14 mouse cellular contexts compared by ENCODE assay signal in the genomic region with DNA sequence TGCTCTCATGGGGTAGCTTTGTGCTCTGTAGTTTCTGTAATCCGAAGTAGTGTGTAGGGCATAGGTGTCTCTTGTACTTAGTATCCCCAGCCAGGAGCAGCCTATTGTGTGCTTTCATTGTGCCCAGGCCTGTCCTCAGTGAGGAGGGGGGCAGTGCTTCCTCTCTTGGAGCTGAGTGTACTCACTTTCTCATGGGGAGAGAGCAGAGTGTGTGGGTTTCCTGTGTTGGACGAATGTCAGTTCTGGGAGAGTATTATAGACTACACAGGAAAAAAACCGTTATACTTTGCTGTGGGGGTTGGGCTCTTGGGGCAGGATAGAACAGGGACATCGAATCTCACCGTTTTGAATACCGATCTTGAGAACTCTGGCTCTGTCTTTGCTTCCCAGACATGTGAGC. TPM values are rescaled to one million over a fixed set of nuclear protein-coding genes. Genes with fewer than 3 reads are reported as not detected.
DNase-seq lines count a peak whose midpoint lies in the region; ATAC-seq lines count a peak whose summit lies in the region.
"Had no signal": no experiment of that assay in that cellular context is flagged by ENCODE, and none has a peak within 500 bp of the region (broad histone marks: within the 10 kb centered on the region; RNA-seq: fewer than 3 reads in every experiment).

No protein-coding gene starts in this region.

- WGBS in kidney, embryonic 15.5 days = 55% methylated on average over 6 of the region's 6 CpGs
- WGBS in liver, embryonic 13.5 days (ENCODE audit: insufficient replicate concordance) = 14% methylated on average over 6 of the region's 6 CpGs
- 69% methylated on average over 6 of the region's 6 CpGs for WGBS in midbrain, embryonic 16.5 days

- no peak overlapping the region for H3K4me2 ChIP-seq in kidney, embryonic 15.5 days
- H3K4me2 ChIP-seq in liver, embryonic 13.5 days = no peak overlapping the region
- H3K4me2 ChIP-seq in midbrain, embryonic 16.5 days (ENCODE audit: low read length) = no peak overlapping the region
- H3K4me2 ChIP-seq: embryonic facial prominence, embryonic 15.5 days; intestine, embryonic 15.5 days had no signal

- H3K27me3 ChIP-seq in kidney, embryonic 15.5 days = no peaks in the 10 kb centered on the region
- H3K27me3 ChIP-seq in liver, embryonic 13.5 days = no peaks in the 10 kb centered on the region
- no peaks in the 10 kb centered on the region for H3K27me3 ChIP-seq in midbrain, embryonic 16.5 days (ENCODE audit: control insufficient read depth, insufficient read depth, low read depth, low read length)
- H3K27me3 ChIP-seq: embryonic facial prominence, embryonic 15.5 days; intestine, embryonic 15.5 days; Patski had no signal

- H3K9ac ChIP-seq in kidney, embryonic 15.5 days = no peak overlapping the region
- H3K9ac ChIP-seq in liver, embryonic 13.5 days = peak overlapping the region; percentile 23; the same call in 1 of the 2 replicates
- H3K9ac ChIP-seq in midbrain, embryonic 16.5 days (ENCODE audit: low read depth, low read length) = no peak overlapping the region
- H3K9ac ChIP-seq: embryonic facial prominence, embryonic 15.5 days; intestine, embryonic 15.5 days had no signal

- no peak overlapping the region for H3K4me3 ChIP-seq in kidney, embryonic 15.5 days (replicated peaks)
- no peak overlapping the region for H3K4me3 ChIP-seq in liver, embryonic 13.5 days (replicated peaks)
- H3K4me3 ChIP-seq in midbrain, embryonic 16.5 days (ENCODE audit: low read depth, low read length) = no peak overlapping the region
- H3K4me3 ChIP-seq: embryonic facial prominence, embryonic 15.5 days; intestine, embryonic 15.5 days; layer of hippocampus, adult 2 months had no signal

- H3K27ac ChIP-seq in kidney, embryonic 15.5 days = 0 out of 2 replicates have a peak overlapping the region, but pooled peaks have one; percentile 54
- H3K27ac ChIP-seq in liver, embryonic 13.5 days = peak overlapping the region; percentile 63
- no peak overlapping the region for H3K27ac ChIP-seq in midbrain, embryonic 16.5 days (ENCODE audit: low read length)
- H3K27ac ChIP-seq: embryonic facial prominence, embryonic 15.5 days; intestine, embryonic 15.5 days; layer of hippocampus, adult 2 months had no signal

- H3K9me3 ChIP-seq in kidney, embryonic 15.5 days (replicated peaks) = no peaks in the 10 kb centered on the region
- no peaks in the 10 kb centered on the region for H3K9me3 ChIP-seq in liver, embryonic 13.5 days (replicated peaks)
- H3K9me3 ChIP-seq in midbrain, embryonic 16.5 days (replicated peaks; ENCODE audit: control insufficient read depth, low read length, poor library complexity, severe bottlenecking) = no peaks in the 10 kb centered on the region
- H3K9me3 ChIP-seq: embryonic facial prominence, embryonic 15.5 days; intestine, embryonic 15.5 days had no signal

- 0 out of 2 replicates have a peak, but pooled peaks cover 4% of the 10 kb centered on the region for H3K4me1 ChIP-seq in kidney, embryonic 15.5 days
- peaks cover 68% of the 10 kb centered on the region for H3K4me1 ChIP-seq in liver, embryonic 13.5 days (replicated peaks)
- no peaks in the 10 kb centered on the region for H3K4me1 ChIP-seq in midbrain, embryonic 16.5 days (ENCODE audit: control insufficient read depth, insufficient read depth, low read length)
- H3K4me1 ChIP-seq: embryonic facial prominence, embryonic 15.5 days; intestine, embryonic 15.5 days had no signal

- no peak for ATAC-seq in kidney, embryonic 15.5 days (replicated peaks; ENCODE audit: low FRiP score)
- ATAC-seq in activated CD4-positive, CD25-positive, alpha-beta regulatory T cell, adult 4 months = peak; percentile 61
- 0 out of 2 replicates have a peak, but pooled peaks have one; percentile 7 for ATAC-seq in liver, embryonic 13.5 days (ENCODE audit: low read depth)
- no peak for ATAC-seq in midbrain, embryonic 16.5 days
- ATAC-seq: forebrain, embryonic 16.5 days; intestine, embryonic 15.5 days; Patski had no signal

- no peak for DNase-seq in kidney, postnatal 25 days
- no peak for DNase-seq in liver, embryonic 13.5 days
- peak; percentile 31 to 43 for DNase-seq in thymus, postnatal 10 days (ENCODE audit: low spot score in 2 of 2)
- no peak for DNase-seq in spleen, postnatal 10 days (ENCODE audit: low spot score in 2 of 2)
- DNase-seq: adrenal gland, adult 2 months; heart, postnatal 4 days had no signal

- peaks cover 25% of the 10 kb centered on the region for H3K36me3 ChIP-seq in kidney, embryonic 15.5 days
- H3K36me3 ChIP-seq in liver, embryonic 13.5 days = peaks cover 48% of the 10 kb centered on the region
- no peaks in the 10 kb centered on the region for H3K36me3 ChIP-seq in midbrain, embryonic 16.5 days (ENCODE audit: control insufficient read depth, insufficient read depth, low read length)
- H3K36me3 ChIP-seq: intestine, embryonic 15.5 days had no signal

RNA-seq across cellular contexts. Expression of gene Arap1, which starts 6.5 kb away (rescaled TPM):
- polyA plus RNA-seq in kidney, embryonic 15.5 days (2015; fragmentation: Nextera tagmentation; extraction: Ambion mirVana) = 78.9 and 97.1 TPM in 2 replicates
- 10 to 100 TPM; 27.1 to 51.2 TPM for polyA plus RNA-seq in activated CD4-positive, CD25-positive, alpha-beta regulatory T cell, adult 4 months (2017; shearing (Covaris generic))
- polyA plus RNA-seq in liver, embryonic 13.5 days (2015; fragmentation: Nextera tagmentation; extraction: Ambion mirVana) = 13.1 and 14.8 TPM in 2 replicates
- 8.8 and 11.4 TPM in 2 replicates for polyA plus RNA-seq in midbrain, embryonic 16.5 days (2015; fragmentation: Nextera tagmentation; extraction: Ambion mirVana)

RNA-seq across cellular contexts. Expression of gene Stard10, which starts 24.5 kb away (rescaled TPM):
- 55.4 and 58.5 TPM in 2 replicates for polyA plus RNA-seq in kidney, embryonic 15.5 days (2015; fragmentation: Nextera tagmentation; extraction: Ambion mirVana)
- polyA plus RNA-seq in activated CD4-positive, CD25-positive, alpha-beta regulatory T cell, adult 4 months (2017; shearing (Covaris generic)) = 1 to 10 TPM; 2.5 to 2.9 TPM
- polyA plus RNA-seq in liver, embryonic 13.5 days (2015; fragmentation: Nextera tagmentation; extraction: Ambion mirVana) = 78.5 and 81.3 TPM in 2 replicates
- polyA plus RNA-seq in midbrain, embryonic 16.5 days (2015; fragmentation: Nextera tagmentation; extraction: Ambion mirVana) = 6.7 and 8.3 TPM in 2 replicates

RNA-seq across cellular contexts. Expression of gene Atg16l2, which starts 39.4 kb away (rescaled TPM):
- 17.4 and 18.5 TPM in 2 replicates for polyA plus RNA-seq in kidney, embryonic 15.5 days (2015; fragmentation: Nextera tagmentation; extraction: Ambion mirVana)
- polyA plus RNA-seq in activated CD4-positive, CD25-positive, alpha-beta regulatory T cell, adult 4 months (2017; shearing (Covaris generic)) = 10 to 100 TPM; 38.2 to 56.7 TPM
- polyA plus RNA-seq in liver, embryonic 13.5 days (2015; fragmentation: Nextera tagmentation; extraction: Ambion mirVana) = 4.2 and 4.9 TPM in 2 replicates
- polyA plus RNA-seq in midbrain, embryonic 16.5 days (2015; fragmentation: Nextera tagmentation; extraction: Ambion mirVana) = 29.3 and 36.3 TPM in 2 replicates

Comparison
In these comparisons a context has a peak if more than half of its experiments do, and no peak if none do; other contexts are left out.
1. ATAC-seq: peak in activated CD4-positive, CD25-positive, alpha-beta regulatory T cell, adult 4 months (single experiment) and liver, embryonic 13.5 days (single experiment); none in kidney, embryonic 15.5 days (single experiment) and midbrain, embryonic 16.5 days (single experiment).
2. DNase-seq: peak in thymus, postnatal 10 days (2 of 2); none in kidney, postnatal 25 days (0 of 2), liver, embryonic 13.5 days (single experiment) and spleen, postnatal 10 days (0 of 2).